Mouse (Mus musculus) ES-Bruce4 (cell line): ENCODE measurements around the gene Lrp6. TPM values are rescaled to one million over a fixed set of nuclear protein-coding genes. Genes with fewer than 3 reads are reported as not detected.

Experiments used
- H3K27ac ChIP-seq: 2 replicates; pipeline ENCODE4 v1.5.1; 2012; ENCODE audit warnings: low read length, inconsistent platforms; ENCODE audit not compliant: insufficient read depth
- H3K27me3 ChIP-seq: 2 replicates; pipeline ENCODE4 v1.6.1; 2012; ENCODE audit warnings: mild to moderate bottlenecking, low read length, inconsistent platforms; ENCODE audit not compliant: control insufficient read depth, poor library complexity, insufficient read depth, severe bottlenecking
- H3K36me3 ChIP-seq: 2 replicates; pipeline ENCODE4 v1.6.1; 2012; ENCODE audit warnings: inconsistent platforms, mild to moderate bottlenecking, low read length, moderate library complexity; ENCODE audit not compliant: control insufficient read depth, poor library complexity, insufficient read depth, severe bottlenecking
- H3K4me1 ChIP-seq: one replicate; pipeline ENCODE4 v1.8.1; 2011; ENCODE audit warnings: low read length; ENCODE audit not compliant: control insufficient read depth, insufficient read depth
- H3K4me3 ChIP-seq: 2 replicates; pipeline ENCODE4 v1.5.1; 2011; ENCODE audit warnings: low read depth, mild to moderate bottlenecking, low read length
- H3K9ac ChIP-seq: 2 replicates; pipeline ENCODE4 v1.6.1; 2012; ENCODE audit warnings: low read depth, mild to moderate bottlenecking, inconsistent platforms; ENCODE audit not compliant: poor library complexity, severe bottlenecking
- H3K9me3 ChIP-seq: replicated peaks from 2 replicates; pipeline ENCODE4 v1.6.1; 2012; ENCODE audit warnings: mild to moderate bottlenecking, low read length, inconsistent platforms; ENCODE audit not compliant: control insufficient read depth, poor library complexity, insufficient read depth, severe bottlenecking
- CTCF ChIP-seq: IDR thresholded peaks from one replicate; pipeline ENCODE4 v1.8.1; 2011; ENCODE audit warnings: low read depth, low read length
- EP300 ChIP-seq: IDR thresholded peaks from 2 replicates; pipeline ENCODE4 v1.6.1; 2011; ENCODE audit warnings: low read depth, low read length; ENCODE audit not compliant: insufficient read depth
- POLR2A ChIP-seq: IDR thresholded peaks from one replicate; pipeline ENCODE4 v1.8.1; 2011; ENCODE audit warnings: low read length; ENCODE audit not compliant: insufficient read depth
- polyA plus RNA-seq: library from polyadenylated mRNA; stranded (reverse); fragments of >200 nt; gene quantifications from 2 replicates; pipeline ENCODE4 v1.2.4, GENCODE M21; 2011; ENCODE audit warnings: low read depth; ENCODE audit not compliant: missing spikeins, insufficient read depth, insufficient read length

The Lrp6 gene
- polyA plus RNA-seq, 1 experiment: 46.3 TPM

- no peaks in the 10 kb centered on the region for H3K27me3 ChIP-seq
- peaks cover 13% of the 10 kb centered on the region for H3K36me3 ChIP-seq
- TF ChIP-seq CTCF (no peak), POLR2A (no peak), EP300 (no peak)
- no peaks in the 10 kb centered on the region for H3K9me3 ChIP-seq
- no peaks in the 10 kb centered on the region for H3K4me1 ChIP-seq
- H3K27ac ChIP-seq: no peak overlapping the region
- H3K4me3 ChIP-seq: no peak overlapping the region
- no peak overlapping the region for H3K9ac ChIP-seq
These were observed 95.9 kb downstream of the Lrp6 start for GRCm38 (mm10) chr6:134470857-134471256.

DNA sequence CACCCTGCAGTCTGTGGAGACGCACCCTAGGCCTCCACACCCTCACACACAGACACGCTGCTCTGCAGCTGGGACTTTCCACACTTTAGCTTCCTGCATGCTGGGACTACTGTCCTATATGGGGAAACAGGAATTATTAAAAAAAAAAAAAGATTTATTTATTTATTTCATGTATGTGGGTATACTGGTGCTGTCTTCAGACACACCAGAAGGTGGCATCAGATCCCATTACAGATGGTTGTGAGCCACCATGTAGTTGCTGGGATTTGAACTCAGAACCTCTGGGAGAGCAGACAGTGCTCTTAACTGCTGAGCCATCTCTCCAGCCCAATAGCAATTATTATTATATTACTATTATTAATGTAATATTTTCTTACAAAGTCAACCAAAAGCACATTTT is 97.5 kb downstream of the Lrp6 start:
- no peaks in the 10 kb centered on the region for H3K27me3 ChIP-seq
- H3K9me3 ChIP-seq: no peaks in the 10 kb centered on the region
- no peak overlapping the region for H3K9ac ChIP-seq
- no peak overlapping the region for H3K27ac ChIP-seq
- no peak overlapping the region for H3K4me3 ChIP-seq
- TF ChIP-seq POLR2A (no peak), EP300 (no peak), CTCF (no peak)
- H3K4me1 ChIP-seq: no peaks in the 10 kb centered on the region
- H3K36me3 ChIP-seq: peaks cover 18% of the 10 kb centered on the region

DNA sequence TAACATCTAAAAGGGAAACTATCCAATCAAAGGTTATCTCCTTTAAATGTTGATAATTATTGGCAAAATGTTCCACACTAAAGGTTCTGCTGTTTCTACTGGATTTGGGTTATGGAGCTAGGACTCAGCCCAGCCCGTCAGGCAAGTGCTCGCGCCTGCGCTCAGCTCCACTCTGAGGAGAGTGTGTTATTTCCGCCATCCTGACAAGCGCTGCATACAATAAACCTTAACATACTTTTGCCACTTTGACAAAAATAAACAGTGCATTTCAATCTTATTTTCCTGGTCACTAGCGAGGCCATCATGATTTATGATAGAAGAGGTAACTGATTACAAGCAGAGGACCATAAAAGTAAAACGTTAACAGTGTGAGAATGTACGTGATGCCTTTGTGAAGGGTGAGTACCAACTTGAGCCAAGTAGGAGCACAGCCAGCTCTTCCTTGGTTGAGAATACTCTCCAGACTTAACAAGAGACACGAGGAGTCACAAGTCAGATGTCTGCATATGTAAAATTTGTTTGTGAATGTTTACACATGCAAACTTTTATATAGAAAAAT is 100.0 kb downstream of the Lrp6 start:
- Histone ChIP-seq H3K9me3 (no peaks in the 10 kb centered on the region), H3K36me3 (peaks cover 22% of the 10 kb centered on the region), H3K4me1 (no peaks in the 10 kb centered on the region), H3K27me3 (no peaks in the 10 kb centered on the region), H3K27ac (no peak overlapping the region), H3K4me3 (no peak overlapping the region), H3K9ac (no peak overlapping the region)
- TF ChIP-seq CTCF: no peak
- TF ChIP-seq EP300: no peak

- H3K27ac ChIP-seq: no peak overlapping the region
- no peaks in the 10 kb centered on the region for H3K9me3 ChIP-seq
- no peak for TF ChIP-seq POLR2A
- TF ChIP-seq CTCF: no peak
- TF ChIP-seq EP300: no peak
- H3K9ac ChIP-seq: no peak overlapping the region
- no peak overlapping the region for H3K4me3 ChIP-seq
- no peaks in the 10 kb centered on the region for H3K4me1 ChIP-seq
- peaks cover 26% of the 10 kb centered on the region for H3K36me3 ChIP-seq
- H3K27me3 ChIP-seq: no peaks in the 10 kb centered on the region
These were observed 105.6 kb downstream of the Lrp6 start for GRCm38 (mm10) chr6:134461175-134461574.

DNA sequence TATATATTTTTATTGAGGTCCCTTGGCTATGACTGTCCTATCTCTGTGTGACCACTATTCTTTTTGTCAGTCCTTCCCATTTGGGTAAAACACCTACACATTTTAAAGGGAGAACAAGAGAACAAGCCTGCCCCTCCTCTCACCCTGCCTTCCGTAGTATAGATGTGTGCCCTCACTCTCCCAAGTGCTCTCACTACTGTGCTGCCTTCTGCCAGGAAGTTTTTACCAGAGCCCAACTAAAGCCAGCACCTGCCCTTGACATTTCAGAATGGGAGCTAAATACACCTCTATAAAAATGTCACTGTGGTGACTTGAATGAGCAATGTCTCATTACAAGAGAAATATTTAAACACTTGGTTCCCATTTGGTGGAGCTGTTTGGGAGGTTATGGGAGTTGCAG is 108.4 kb downstream of the Lrp6 start:
- peaks cover 27% of the 10 kb centered on the region for H3K36me3 ChIP-seq
- TF ChIP-seq POLR2A (no peak), EP300 (no peak), CTCF (no peak)
- H3K4me3 ChIP-seq: no peak overlapping the region
- no peaks in the 10 kb centered on the region for H3K4me1 ChIP-seq
- no peak overlapping the region for H3K27ac ChIP-seq
- no peaks in the 10 kb centered on the region for H3K27me3 ChIP-seq
- H3K9me3 ChIP-seq: no peaks in the 10 kb centered on the region
- H3K9ac ChIP-seq: no peak overlapping the region

DNA sequence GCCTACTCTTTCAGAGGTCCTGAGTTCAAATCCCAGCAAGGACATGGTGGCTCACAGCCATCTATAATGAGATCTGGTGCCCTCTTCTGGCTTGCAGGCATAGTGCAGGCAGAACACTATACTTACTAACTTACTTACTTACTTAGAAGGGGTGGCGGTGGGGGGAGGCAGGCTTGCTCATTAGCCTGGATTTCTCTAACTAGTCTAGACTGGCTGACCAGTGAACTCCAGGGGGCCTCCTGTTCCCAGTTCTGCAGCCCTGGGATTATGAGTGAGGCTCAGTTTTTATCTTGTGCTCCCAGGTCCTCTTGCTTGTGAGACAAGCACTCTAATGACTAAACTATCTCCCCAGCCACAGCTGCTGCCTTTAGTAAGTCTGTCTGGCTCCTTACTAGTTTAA is 112.7 kb downstream of the Lrp6 start:
- Histone ChIP-seq H3K27ac (no peak overlapping the region), H3K4me3 (no peak overlapping the region), H3K9ac (no peak overlapping the region), H3K36me3 (peaks cover 32% of the 10 kb centered on the region), H3K27me3 (no peaks in the 10 kb centered on the region), H3K4me1 (peaks cover 1% of the 10 kb centered on the region), H3K9me3 (no peaks in the 10 kb centered on the region)
- no peak for TF ChIP-seq EP300
- no peak for TF ChIP-seq POLR2A
- TF ChIP-seq CTCF: peak; percentile 46
